Mouse (Mus musculus): ENCODE measurements around the gene Zfp3. TPM values are rescaled to one million over a fixed set of nuclear protein-coding genes. Genes with fewer than 3 reads are reported as not detected.

The Zfp3 gene
- 3.8 TPM for polyA plus RNA-seq (2014; fragmentation: Illumina TruSeq; extraction: RNeasy Lipid Tissue Mini Kit (QIAGEN cat#74804); ENCODE audit: low read depth, low replicate concordance)

GRCm38 (mm10) chr11:70763936-70764808 lies at the start of gene Zfp3:
Zfp3 (plus strand) TSS chr11:70764209.

GRCm38 (mm10) chr11:70812365-70812764 lies 48.4 kb downstream of the Zfp3 start, which contains the start of gene Scimp:
Scimp (minus strand) TSS chr11:70812586.

Other genes with a start within 250 kb of the Zfp3 start
- not detected for gene Vmo1, start 249.6 kb upstream of the Zfp3 start, polyA plus RNA-seq (2014; fragmentation: Illumina TruSeq; extraction: RNeasy Lipid Tissue Mini Kit (QIAGEN cat#74804); ENCODE audit: low read depth, low replicate concordance)
- not detected for gene Gltpd2, start 245.0 kb upstream of the Zfp3 start, polyA plus RNA-seq (2014; fragmentation: Illumina TruSeq; extraction: RNeasy Lipid Tissue Mini Kit (QIAGEN cat#74804); ENCODE audit: low read depth, low replicate concordance)
- gene Psmb6, start 238.8 kb upstream of the Zfp3 start, polyA plus RNA-seq (2014; fragmentation: Illumina TruSeq; extraction: RNeasy Lipid Tissue Mini Kit (QIAGEN cat#74804); ENCODE audit: low read depth, low replicate concordance) = 16.2 TPM
- gene Gm40193, start 231.3 kb upstream of the Zfp3 start, polyA plus RNA-seq (2014; fragmentation: Illumina TruSeq; extraction: RNeasy Lipid Tissue Mini Kit (QIAGEN cat#74804); ENCODE audit: low read depth, low replicate concordance) = not detected
- 0.85 TPM for gene Pld2, start 224.1 kb upstream of the Zfp3 start, polyA plus RNA-seq (2014; fragmentation: Illumina TruSeq; extraction: RNeasy Lipid Tissue Mini Kit (QIAGEN cat#74804); ENCODE audit: low read depth, low replicate concordance)
- 4.6 TPM for gene Mink1, start 201.3 kb upstream of the Zfp3 start, polyA plus RNA-seq (2014; fragmentation: Illumina TruSeq; extraction: RNeasy Lipid Tissue Mini Kit (QIAGEN cat#74804); ENCODE audit: low read depth, low replicate concordance)
- not detected for gene 4930544D05Rik, start 148.4 kb upstream of the Zfp3 start, polyA plus RNA-seq (2014; fragmentation: Illumina TruSeq; extraction: RNeasy Lipid Tissue Mini Kit (QIAGEN cat#74804); ENCODE audit: low read depth, low replicate concordance)
- gene Chrne, start 145.0 kb upstream of the Zfp3 start, polyA plus RNA-seq (2014; fragmentation: Illumina TruSeq; extraction: RNeasy Lipid Tissue Mini Kit (QIAGEN cat#74804); ENCODE audit: low read depth, low replicate concordance) = not detected
- not detected for gene Gp1ba, start 125.1 kb upstream of the Zfp3 start, polyA plus RNA-seq (2014; fragmentation: Illumina TruSeq; extraction: RNeasy Lipid Tissue Mini Kit (QIAGEN cat#74804); ENCODE audit: low read depth, low replicate concordance)
- 43.3 TPM for gene Rnf167, start 117.0 kb upstream of the Zfp3 start, polyA plus RNA-seq (2014; fragmentation: Illumina TruSeq; extraction: RNeasy Lipid Tissue Mini Kit (QIAGEN cat#74804); ENCODE audit: low read depth, low replicate concordance)
- gene Slc25a11, start 116.7 kb upstream of the Zfp3 start, polyA plus RNA-seq (2014; fragmentation: Illumina TruSeq; extraction: RNeasy Lipid Tissue Mini Kit (QIAGEN cat#74804); ENCODE audit: low read depth, low replicate concordance) = 26.7 TPM
- 141 TPM for gene Pfn1, start 109.6 kb upstream of the Zfp3 start, polyA plus RNA-seq (2014; fragmentation: Illumina TruSeq; extraction: RNeasy Lipid Tissue Mini Kit (QIAGEN cat#74804); ENCODE audit: low read depth, low replicate concordance)
- gene Eno3, start 107.0 kb upstream of the Zfp3 start, polyA plus RNA-seq (2014; fragmentation: Illumina TruSeq; extraction: RNeasy Lipid Tissue Mini Kit (QIAGEN cat#74804); ENCODE audit: low read depth, low replicate concordance) = 22.6 TPM
- 18.2 TPM for gene Spag7, start 94.8 kb upstream of the Zfp3 start, polyA plus RNA-seq (2014; fragmentation: Illumina TruSeq; extraction: RNeasy Lipid Tissue Mini Kit (QIAGEN cat#74804); ENCODE audit: low read depth, low replicate concordance)
- 2.2 TPM for gene Camta2, start 76.1 kb upstream of the Zfp3 start, polyA plus RNA-seq (2014; fragmentation: Illumina TruSeq; extraction: RNeasy Lipid Tissue Mini Kit (QIAGEN cat#74804); ENCODE audit: low read depth, low replicate concordance)
- gene Inca1, start 64.1 kb upstream of the Zfp3 start, polyA plus RNA-seq (2014; fragmentation: Illumina TruSeq; extraction: RNeasy Lipid Tissue Mini Kit (QIAGEN cat#74804); ENCODE audit: low read depth, low replicate concordance) = 0.85 TPM
- gene Kif1c, start 63.7 kb upstream of the Zfp3 start, polyA plus RNA-seq (2014; fragmentation: Illumina TruSeq; extraction: RNeasy Lipid Tissue Mini Kit (QIAGEN cat#74804); ENCODE audit: low read depth, low replicate concordance) = 24.2 TPM
- gene Scimp, start 48.4 kb downstream of the Zfp3 start, polyA plus RNA-seq (2014; fragmentation: Illumina TruSeq; extraction: RNeasy Lipid Tissue Mini Kit (QIAGEN cat#74804); ENCODE audit: low read depth, low replicate concordance) = 2.0 TPM
- 39.1 TPM for gene Rabep1, start 80.6 kb downstream of the Zfp3 start, polyA plus RNA-seq (2014; fragmentation: Illumina TruSeq; extraction: RNeasy Lipid Tissue Mini Kit (QIAGEN cat#74804); ENCODE audit: low read depth, low replicate concordance)
- 148 TPM for gene Nup88, start 205.8 kb downstream of the Zfp3 start, polyA plus RNA-seq (2014; fragmentation: Illumina TruSeq; extraction: RNeasy Lipid Tissue Mini Kit (QIAGEN cat#74804); ENCODE audit: low read depth, low replicate concordance)
- 7.4 TPM for gene Rpain, start 206.0 kb downstream of the Zfp3 start, polyA plus RNA-seq (2014; fragmentation: Illumina TruSeq; extraction: RNeasy Lipid Tissue Mini Kit (QIAGEN cat#74804); ENCODE audit: low read depth, low replicate concordance)
- gene C1qbp, start 218.8 kb downstream of the Zfp3 start, polyA plus RNA-seq (2014; fragmentation: Illumina TruSeq; extraction: RNeasy Lipid Tissue Mini Kit (QIAGEN cat#74804); ENCODE audit: low read depth, low replicate concordance) = 113 TPM
- 13.9 TPM for gene Dhx33, start 240.2 kb downstream of the Zfp3 start, polyA plus RNA-seq (2014; fragmentation: Illumina TruSeq; extraction: RNeasy Lipid Tissue Mini Kit (QIAGEN cat#74804); ENCODE audit: low read depth, low replicate concordance)

Measured in sigmoid colon, adult 10 weeks (tissue).